Mouse (Mus musculus) ES-Bruce4 (cell line): ENCODE data around the gene Cpeb2. TPM values are rescaled to one million over a fixed set of nuclear protein-coding genes. Genes with fewer than 3 reads are reported as not detected.

Source experiments
- H3K27ac ChIP-seq: 2 replicates; pipeline ENCODE4 v1.5.1; 2012; ENCODE audit warnings: low read length, inconsistent platforms; ENCODE audit not compliant: insufficient read depth
- H3K27me3 ChIP-seq: 2 replicates; pipeline ENCODE4 v1.6.1; 2012; ENCODE audit warnings: mild to moderate bottlenecking, low read length, inconsistent platforms; ENCODE audit not compliant: control insufficient read depth, poor library complexity, insufficient read depth, severe bottlenecking
- H3K36me3 ChIP-seq: 2 replicates; pipeline ENCODE4 v1.6.1; 2012; ENCODE audit warnings: inconsistent platforms, mild to moderate bottlenecking, low read length, moderate library complexity; ENCODE audit not compliant: control insufficient read depth, poor library complexity, insufficient read depth, severe bottlenecking
- H3K4me1 ChIP-seq: one replicate; pipeline ENCODE4 v1.8.1; 2011; ENCODE audit warnings: low read length; ENCODE audit not compliant: control insufficient read depth, insufficient read depth
- H3K4me3 ChIP-seq: 2 replicates; pipeline ENCODE4 v1.5.1; 2011; ENCODE audit warnings: low read depth, mild to moderate bottlenecking, low read length
- H3K9ac ChIP-seq: 2 replicates; pipeline ENCODE4 v1.6.1; 2012; ENCODE audit warnings: low read depth, mild to moderate bottlenecking, inconsistent platforms; ENCODE audit not compliant: poor library complexity, severe bottlenecking
- H3K9me3 ChIP-seq: replicated peaks from 2 replicates; pipeline ENCODE4 v1.6.1; 2012; ENCODE audit warnings: mild to moderate bottlenecking, low read length, inconsistent platforms; ENCODE audit not compliant: control insufficient read depth, poor library complexity, insufficient read depth, severe bottlenecking
- CTCF ChIP-seq: IDR thresholded peaks from one replicate; pipeline ENCODE4 v1.8.1; 2011; ENCODE audit warnings: low read depth, low read length
- EP300 ChIP-seq: IDR thresholded peaks from 2 replicates; pipeline ENCODE4 v1.6.1; 2011; ENCODE audit warnings: low read depth, low read length; ENCODE audit not compliant: insufficient read depth
- POLR2A ChIP-seq: IDR thresholded peaks from one replicate; pipeline ENCODE4 v1.8.1; 2011; ENCODE audit warnings: low read length; ENCODE audit not compliant: insufficient read depth
- polyA plus RNA-seq: library from polyadenylated mRNA; stranded (reverse); fragments of >200 nt; gene quantifications from 2 replicates; pipeline ENCODE4 v1.2.4, GENCODE M21; 2011; ENCODE audit warnings: low read depth; ENCODE audit not compliant: missing spikeins, insufficient read depth, insufficient read length

Cpeb2 gene
- polyA plus RNA-seq, 1 experiment, result 10.1 TPM

GRCm38 (mm10) chr5:43235186-43235785 lies 2.3 kb downstream of the Cpeb2 start:
- peak overlapping the region; percentile 74 for H3K4me3 ChIP-seq
- H3K9me3 ChIP-seq, result no peaks in the 10 kb centered on the region
- no peaks in the 10 kb centered on the region for H3K36me3 ChIP-seq
- no peaks in the 10 kb centered on the region for H3K4me1 ChIP-seq
- H3K27me3 ChIP-seq, result peaks cover 3% of the 10 kb centered on the region; the same call in 1 of the 2 replicates
- H3K9ac ChIP-seq, result peak overlapping the region; percentile 91
- H3K27ac ChIP-seq, result no peak overlapping the region
- TF ChIP-seq EP300 (no peak), POLR2A (no peak), CTCF (no peak)

- H3K36me3 ChIP-seq, result no peaks in the 10 kb centered on the region
- no peak overlapping the region for H3K9ac ChIP-seq
- no peaks in the 10 kb centered on the region for H3K9me3 ChIP-seq
- TF ChIP-seq CTCF, result no peak
- TF ChIP-seq POLR2A, result no peak
- no peak for TF ChIP-seq EP300
- no peak overlapping the region for H3K27ac ChIP-seq
- no peaks in the 10 kb centered on the region for H3K4me1 ChIP-seq
- H3K4me3 ChIP-seq, result no peak overlapping the region
- H3K27me3 ChIP-seq, result peaks cover 3% of the 10 kb centered on the region; the same call in 1 of the 2 replicates
These were observed 3.0 kb downstream of the Cpeb2 start for GRCm38 (mm10) chr5:43235997-43236396.

GRCm38 (mm10) chr5:43236476-43236875 lies 3.5 kb downstream of the Cpeb2 start:
- Histone ChIP-seq H3K9ac (no peak overlapping the region), H3K27ac (no peak overlapping the region), H3K4me1 (no peaks in the 10 kb centered on the region), H3K27me3 (peaks cover 3% of the 10 kb centered on the region; the same call in 1 of the 2 replicates), H3K36me3 (no peaks in the 10 kb centered on the region), H3K4me3 (no peak overlapping the region), H3K9me3 (no peaks in the 10 kb centered on the region)
- TF ChIP-seq POLR2A (no peak), EP300 (no peak), CTCF (no peak)

DNA sequence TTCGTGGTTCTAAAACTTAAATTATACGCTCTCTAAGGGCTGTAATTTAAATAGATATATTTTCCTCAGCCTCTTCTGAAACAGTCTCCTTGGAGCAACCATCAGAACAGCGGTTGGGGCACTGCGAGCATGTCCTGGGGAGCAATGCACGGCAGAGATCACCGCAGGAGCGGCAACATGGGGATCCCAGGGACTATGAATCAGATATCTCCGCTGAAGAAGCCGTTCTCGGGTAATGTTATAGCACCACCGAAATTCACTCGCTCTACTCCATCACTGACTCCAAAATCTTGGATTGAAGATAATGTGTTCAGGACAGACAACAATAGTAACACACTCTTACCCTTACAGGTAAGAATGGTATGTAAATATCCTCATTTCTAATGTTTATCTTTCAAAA lies 4.3 kb downstream of the Cpeb2 start:
- no peaks in the 10 kb centered on the region for H3K36me3 ChIP-seq
- H3K4me1 ChIP-seq, result no peaks in the 10 kb centered on the region
- no peak overlapping the region for H3K4me3 ChIP-seq
- H3K27ac ChIP-seq, result no peak overlapping the region
- H3K9me3 ChIP-seq, result no peaks in the 10 kb centered on the region
- peaks cover 3% of the 10 kb centered on the region; the same call in 1 of the 2 replicates for H3K27me3 ChIP-seq
- H3K9ac ChIP-seq, result no peak overlapping the region
- TF ChIP-seq CTCF (no peak), POLR2A (no peak), EP300 (no peak)

DNA sequence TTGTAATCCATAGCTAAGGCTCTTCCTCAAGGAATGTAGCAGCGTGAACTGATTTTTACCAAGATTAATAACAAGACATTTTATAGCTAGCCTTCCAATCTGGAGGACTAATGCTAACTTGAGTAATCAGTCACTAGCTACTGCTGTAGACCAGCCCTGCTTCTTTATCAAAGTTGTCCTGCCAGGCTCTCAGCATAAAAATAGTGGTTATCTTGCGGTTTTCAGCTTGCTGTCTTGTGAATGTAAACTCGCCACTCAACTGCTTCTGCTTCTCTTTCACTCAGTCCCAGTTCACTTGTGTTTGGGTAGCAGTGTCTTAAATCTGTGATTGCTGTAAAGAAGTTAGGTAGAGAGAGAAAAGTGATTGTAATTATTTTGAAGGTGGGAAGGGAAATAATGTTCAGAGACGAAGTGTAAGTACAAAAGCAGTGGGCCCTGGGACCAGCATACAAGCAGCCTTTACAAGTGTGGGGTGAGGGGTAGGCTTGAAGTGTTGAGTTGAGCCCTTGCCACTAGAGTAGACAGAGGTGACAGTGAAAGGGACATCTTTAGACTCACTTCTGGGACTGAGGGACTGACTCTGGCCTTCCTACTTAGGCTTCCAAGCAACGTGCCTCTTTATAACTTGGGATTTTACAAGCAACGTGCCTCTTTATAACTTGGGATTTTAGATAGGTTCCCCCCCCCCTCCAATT lies 6.3 kb downstream of the Cpeb2 start:
- Histone ChIP-seq H3K4me3 (no peak overlapping the region), H3K27ac (no peak overlapping the region), H3K27me3 (peaks cover 3% of the 10 kb centered on the region; the same call in 1 of the 2 replicates), H3K9me3 (no peaks in the 10 kb centered on the region), H3K4me1 (no peaks in the 10 kb centered on the region), H3K9ac (no peak overlapping the region), H3K36me3 (no peaks in the 10 kb centered on the region)
- TF ChIP-seq CTCF (no peak), POLR2A (no peak), EP300 (no peak)

- no peak for TF ChIP-seq EP300
- TF ChIP-seq CTCF, result no peak
- no peak for TF ChIP-seq POLR2A
- no peak overlapping the region for H3K9ac ChIP-seq
- H3K4me1 ChIP-seq, result no peaks in the 10 kb centered on the region
- H3K27ac ChIP-seq, result no peak overlapping the region
- no peaks in the 10 kb centered on the region for H3K9me3 ChIP-seq
- no peak overlapping the region for H3K4me3 ChIP-seq
- no peaks in the 10 kb centered on the region for H3K36me3 ChIP-seq
- H3K27me3 ChIP-seq, result peaks cover 2% of the 10 kb centered on the region; the same call in 1 of the 2 replicates
These were observed 7.8 kb downstream of the Cpeb2 start for GRCm38 (mm10) chr5:43240729-43241128.
